Mouse (Mus musculus) testis, postnatal 10 days (tissue): ENCODE data around the gene Chrm3.

Experiments
- DNase-seq: peaks from one replicate; pipeline ENCODE4 v3.0.0; 2021; ENCODE audit warnings: low spot score

Gene Chrm3

GRCm38 (mm10) chr13:9890460-9890859, 470.2 kb downstream of the Chrm3 start:
- DNase-seq, result no peak

GRCm38 (mm10) chr13:9889954-9890353, 470.7 kb downstream of the Chrm3 start:
- DNase-seq, result no peak

GRCm38 (mm10) chr13:9888284-9888683, 472.4 kb downstream of the Chrm3 start:
- DNase-seq, result no peak

GRCm38 (mm10) chr13:9887261-9887660, 473.4 kb downstream of the Chrm3 start:
- no peak for DNase-seq

- DNase-seq, result no peak
These were observed 474.0 kb downstream of the Chrm3 start for GRCm38 (mm10) chr13:9886465-9887135.

GRCm38 (mm10) chr13:9882362-9883282, 478.0 kb downstream of the Chrm3 start:
- peak; percentile 71 for DNase-seq

- no peak for DNase-seq
These were observed 478.7 kb downstream of the Chrm3 start for GRCm38 (mm10) chr13:9881930-9882329.

GRCm38 (mm10) chr13:9880401-9880800, 480.2 kb downstream of the Chrm3 start:
- no peak for DNase-seq

GRCm38 (mm10) chr13:9878596-9879010, 482.0 kb downstream of the Chrm3 start:
- DNase-seq, result no peak

- DNase-seq, result no peak
These were observed 487.3 kb downstream of the Chrm3 start for GRCm38 (mm10) chr13:9873377-9873776.

GRCm38 (mm10) chr13:9866161-9866560, 494.5 kb downstream of the Chrm3 start:
- DNase-seq, result no peak

- no peak for DNase-seq
These were observed 513.1 kb downstream of the Chrm3 start for GRCm38 (mm10) chr13:9847515-9847914.

- peak; percentile 75 for DNase-seq
These were observed 513.9 kb downstream of the Chrm3 start for GRCm38 (mm10) chr13:9846543-9847434.

GRCm38 (mm10) chr13:9834146-9834679, 526.4 kb downstream of the Chrm3 start:
- peak; percentile 91 for DNase-seq

- peak; percentile 57 for DNase-seq
These were observed 534.4 kb downstream of the Chrm3 start for GRCm38 (mm10) chr13:9826227-9826626.
